Mouse (Mus musculus) lung, embryonic 15.5 days (tissue): ENCODE measurements around the gene Spock1. TPM values are rescaled to one million over a fixed set of nuclear protein-coding genes. Genes with fewer than 3 reads are reported as not detected.

Source experiments
- ATAC-seq: fragments of 200-750 bp; cut with Nextera tagmentation; 2 replicates; pipeline ENCODE4 v1.8.0; 2017; ENCODE audit warnings: moderate number of reproducible peaks, borderline replicate concordance; ENCODE audit not compliant: low FRiP score, low TSS enrichment; ENCODE audit errors: extremely low read depth
- H3K27ac ChIP-seq: fragments of 300-500 bp; sonication (generic); 2 replicates; pipeline ENCODE4 v1.5.1; 2015; ENCODE audit warnings: moderate library complexity, mild to moderate bottlenecking, inconsistent platforms
- H3K27me3 ChIP-seq: fragments of 300-500 bp; sonication (generic); 2 replicates; pipeline ENCODE4 v1.6.1; 2015; ENCODE audit warnings: inconsistent platforms
- H3K36me3 ChIP-seq: fragments of 300-500 bp; sonication (generic); 2 replicates; pipeline ENCODE4 v1.6.1; 2015; ENCODE audit warnings: inconsistent platforms
- H3K4me1 ChIP-seq: fragments of 300-500 bp; sonication (generic); 2 replicates; pipeline ENCODE4 v1.6.1; 2015; ENCODE audit warnings: inconsistent platforms
- H3K4me2 ChIP-seq: fragments of 300-500 bp; sonication (generic); 2 replicates; pipeline ENCODE4 v1.6.1; 2015; ENCODE audit warnings: inconsistent platforms, mild to moderate bottlenecking, moderate library complexity
- H3K4me3 ChIP-seq: fragments of 300-500 bp; sonication (generic); 2 replicates; pipeline ENCODE4 v1.5.1; 2015; ENCODE audit warnings: mild to moderate bottlenecking, inconsistent platforms
- H3K9ac ChIP-seq: fragments of 300-500 bp; sonication (generic); 2 replicates; pipeline ENCODE4 v1.6.1; 2015; ENCODE audit warnings: inconsistent platforms
- H3K9me3 ChIP-seq: fragments of 300-500 bp; sonication (generic); 2 replicates; pipeline ENCODE4 v1.6.1; 2016; ENCODE audit warnings: inconsistent platforms
- WGBS: fragments of 180-500 bp; shearing (Covaris S2); methylation state at CpG from one replicate; pipeline ENCODE4 v1.1.7; 2015; 5-methylcytosine and 5-hydroxymethylcytosine counted together
- polyA plus RNA-seq: library from polyadenylated mRNA; unstranded; fragments of >200 nt; fragmentation: Nextera tagmentation; extraction: Ambion mirVana; gene quantifications from 2 replicates; pipeline ENCODE4 v1.2.1, GENCODE M21; 2015

Gene Spock1
- polyA plus RNA-seq, 1 experiment from 2014 or later, result 0.32 TPM

GRCm38 (mm10) chr13:57641649-57642048 lies 266.5 kb downstream of the Spock1 start:
- Histone ChIP-seq H3K27me3 (no peaks in the 10 kb centered on the region), H3K27ac (no peak overlapping the region), H3K4me2 (no peak overlapping the region), H3K4me1 (no peaks in the 10 kb centered on the region), H3K4me3 (no peak overlapping the region), H3K36me3 (no peaks in the 10 kb centered on the region), H3K9ac (no peak overlapping the region), H3K9me3 (no peaks in the 10 kb centered on the region)
- ATAC-seq, result no peak
- 70% methylated on average over 4 of the region's 4 CpGs for WGBS

DNA sequence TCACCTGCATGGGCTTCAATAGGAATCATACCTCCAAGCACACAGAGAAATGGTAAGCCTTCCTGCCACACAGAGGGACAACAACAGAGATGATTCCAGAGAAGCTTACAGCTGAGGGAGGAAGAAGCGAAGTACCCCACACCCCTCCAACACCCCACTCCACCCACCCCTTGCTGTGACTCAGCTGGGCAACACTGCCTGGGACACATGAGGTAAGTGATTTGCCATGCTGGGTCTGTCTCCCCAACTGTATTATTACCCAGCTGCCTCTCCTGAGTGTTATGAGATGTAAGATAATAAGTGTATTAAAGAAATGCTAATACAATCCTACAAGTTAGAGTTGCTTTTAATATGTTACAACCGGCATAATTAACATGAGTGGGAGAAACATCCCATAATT lies 267.2 kb downstream of the Spock1 start:
- no peak overlapping the region for H3K9ac ChIP-seq
- H3K27me3 ChIP-seq, result no peaks in the 10 kb centered on the region
- H3K36me3 ChIP-seq, result no peaks in the 10 kb centered on the region
- H3K4me2 ChIP-seq, result no peak overlapping the region
- 85% methylated on average over 2 of the region's 2 CpGs for WGBS
- ATAC-seq, result no peak
- H3K4me3 ChIP-seq, result no peak overlapping the region
- no peaks in the 10 kb centered on the region for H3K4me1 ChIP-seq
- no peaks in the 10 kb centered on the region for H3K9me3 ChIP-seq
- no peak overlapping the region for H3K27ac ChIP-seq

- H3K27me3 ChIP-seq, result no peaks in the 10 kb centered on the region
- H3K4me1 ChIP-seq, result no peaks in the 10 kb centered on the region
- WGBS, result 76% methylated on average over 5 of the region's 5 CpGs
- no peak overlapping the region for H3K9ac ChIP-seq
- H3K4me3 ChIP-seq, result no peak overlapping the region
- ATAC-seq, result no peak
- H3K4me2 ChIP-seq, result no peak overlapping the region
- H3K27ac ChIP-seq, result no peak overlapping the region
- no peaks in the 10 kb centered on the region for H3K36me3 ChIP-seq
- no peaks in the 10 kb centered on the region for H3K9me3 ChIP-seq
Observed at GRCm38 (mm10) chr13:57638820-57639219, 269.3 kb downstream of the Spock1 start.

GRCm38 (mm10) chr13:57637606-57638132 lies 270.5 kb downstream of the Spock1 start:
- no peak for ATAC-seq
- no peak overlapping the region for H3K4me2 ChIP-seq
- H3K4me1 ChIP-seq, result no peaks in the 10 kb centered on the region
- no peak overlapping the region for H3K4me3 ChIP-seq
- 80% methylated on average over 15 of the region's 15 CpGs for WGBS
- no peaks in the 10 kb centered on the region for H3K36me3 ChIP-seq
- H3K9me3 ChIP-seq, result no peaks in the 10 kb centered on the region
- H3K9ac ChIP-seq, result no peak overlapping the region
- no peak overlapping the region for H3K27ac ChIP-seq
- H3K27me3 ChIP-seq, result no peaks in the 10 kb centered on the region

- Histone ChIP-seq H3K27me3 (no peaks in the 10 kb centered on the region), H3K9ac (no peak overlapping the region), H3K4me3 (no peak overlapping the region), H3K4me2 (no peak overlapping the region), H3K36me3 (no peaks in the 10 kb centered on the region), H3K4me1 (no peaks in the 10 kb centered on the region), H3K27ac (no peak overlapping the region), H3K9me3 (no peaks in the 10 kb centered on the region)
- no peak for ATAC-seq
- WGBS, result 72% methylated on average over 10 of the region's 10 CpGs
Observed at GRCm38 (mm10) chr13:57637080-57637572, 271.0 kb downstream of the Spock1 start.

DNA sequence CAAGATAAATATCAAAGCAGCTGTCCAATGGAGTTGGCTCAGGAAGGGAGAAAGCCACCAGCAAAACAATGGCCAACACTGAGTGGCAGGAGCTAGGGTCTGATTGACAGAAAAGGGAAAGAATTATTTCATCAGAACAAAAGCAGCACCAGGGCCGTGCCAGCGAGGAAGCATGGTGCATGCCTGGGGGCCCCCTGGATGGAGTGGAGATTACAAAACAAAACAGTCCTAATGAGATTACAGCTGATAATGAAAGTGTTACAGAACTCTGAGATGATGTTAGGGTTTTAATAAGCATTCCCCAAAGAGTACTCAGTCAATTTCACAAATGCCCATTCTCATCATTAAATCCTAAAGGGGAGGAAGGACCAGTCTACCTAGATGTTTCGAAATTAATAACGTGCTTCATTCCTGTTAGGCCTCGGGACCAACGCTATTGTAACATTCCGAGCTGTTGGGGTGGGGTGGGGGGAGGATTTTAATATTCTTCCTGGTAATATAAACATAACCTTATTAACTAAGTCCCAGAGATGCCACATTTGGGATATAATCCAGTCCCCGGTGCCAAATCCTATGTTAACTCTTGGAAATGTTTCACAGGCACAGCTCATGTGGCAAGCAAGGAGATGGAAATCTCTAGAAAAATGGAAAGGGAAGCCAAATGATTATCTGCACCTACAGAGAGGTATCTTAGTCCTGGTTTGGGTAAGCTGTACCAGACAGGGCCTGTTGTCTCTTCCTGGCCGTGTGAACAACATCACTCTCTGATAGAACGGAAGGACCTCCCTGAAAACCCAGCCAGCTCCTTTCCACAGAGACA lies 271.7 kb downstream of the Spock1 start:
- H3K9ac ChIP-seq, result no peak overlapping the region
- no peak overlapping the region for H3K4me3 ChIP-seq
- H3K27me3 ChIP-seq, result no peaks in the 10 kb centered on the region
- H3K36me3 ChIP-seq, result no peaks in the 10 kb centered on the region
- H3K9me3 ChIP-seq, result no peaks in the 10 kb centered on the region
- no peak overlapping the region for H3K4me2 ChIP-seq
- ATAC-seq, result no peak
- no peak overlapping the region for H3K27ac ChIP-seq
- WGBS, result 72% methylated on average over 10 of the region's 10 CpGs
- no peaks in the 10 kb centered on the region for H3K4me1 ChIP-seq

- WGBS, result 80% methylated on average over 4 of the region's 4 CpGs
- no peak overlapping the region for H3K9ac ChIP-seq
Observed at GRCm38 (mm10) chr13:57630532-57630931, 277.6 kb downstream of the Spock1 start.

GRCm38 (mm10) chr13:57628218-57628617 lies 279.9 kb downstream of the Spock1 start:
- Histone ChIP-seq H3K4me1 (no peaks in the 10 kb centered on the region), H3K27me3 (no peaks in the 10 kb centered on the region), H3K9ac (no peak overlapping the region), H3K36me3 (no peaks in the 10 kb centered on the region), H3K4me2 (no peak overlapping the region), H3K9me3 (no peaks in the 10 kb centered on the region), H3K4me3 (no peak overlapping the region), H3K27ac (no peak overlapping the region)
- WGBS, result 43% methylated on average over 8 of the region's 8 CpGs
- no peak for ATAC-seq

More at GRCm38 (mm10) chr13:57630532-57630931, 277.6 kb downstream of the Spock1 start:
- Histone ChIP-seq H3K4me1 (no peaks in the 10 kb centered on the region), H3K9me3 (no peaks in the 10 kb centered on the region), H3K4me3 (no peak overlapping the region), H3K27me3 (no peaks in the 10 kb centered on the region), H3K27ac (no peak overlapping the region), H3K36me3 (no peaks in the 10 kb centered on the region), H3K4me2 (no peak overlapping the region)
- no peak for ATAC-seq

- WGBS, result 62% methylated on average over 9 of the region's 9 CpGs
- Histone ChIP-seq H3K27ac (no peak overlapping the region), H3K4me1 (no peaks in the 10 kb centered on the region), H3K4me3 (no peak overlapping the region), H3K9ac (no peak overlapping the region), H3K9me3 (no peaks in the 10 kb centered on the region), H3K4me2 (no peak overlapping the region), H3K27me3 (no peaks in the 10 kb centered on the region), H3K36me3 (no peaks in the 10 kb centered on the region)
- no peak for ATAC-seq
Observed at GRCm38 (mm10) chr13:57626434-57626833, 281.7 kb downstream of the Spock1 start.

- H3K4me1 ChIP-seq, result no peaks in the 10 kb centered on the region
- WGBS, result 55% methylated on average over 7 of the region's 7 CpGs
- ATAC-seq, result no peak
- H3K36me3 ChIP-seq, result no peaks in the 10 kb centered on the region
- no peaks in the 10 kb centered on the region for H3K9me3 ChIP-seq
- H3K4me3 ChIP-seq, result no peak overlapping the region
- no peak overlapping the region for H3K4me2 ChIP-seq
- no peak overlapping the region for H3K27ac ChIP-seq
- H3K27me3 ChIP-seq, result no peaks in the 10 kb centered on the region
- no peak overlapping the region for H3K9ac ChIP-seq
Observed at GRCm38 (mm10) chr13:57623909-57624481, 284.1 kb downstream of the Spock1 start.

- 72% methylated on average over 17 of the region's 17 CpGs for WGBS
- H3K9me3 ChIP-seq, result no peaks in the 10 kb centered on the region
- H3K4me2 ChIP-seq, result no peak overlapping the region
- H3K9ac ChIP-seq, result no peak overlapping the region
- H3K36me3 ChIP-seq, result no peaks in the 10 kb centered on the region
- ATAC-seq, result no peak
- no peak overlapping the region for H3K4me3 ChIP-seq
- no peak overlapping the region for H3K27ac ChIP-seq
- H3K27me3 ChIP-seq, result no peaks in the 10 kb centered on the region; the same call in 1 of the 2 replicates
- H3K4me1 ChIP-seq, result no peaks in the 10 kb centered on the region
Observed at GRCm38 (mm10) chr13:57619079-57619768, 288.9 kb downstream of the Spock1 start.
